Comparison of ENCODE assay signal across 8 mouse cellular contexts in genomic region chr1:168432281-168432725, GRCm38 (mm10). TPM values are rescaled to one million over a fixed set of nuclear protein-coding genes. Genes with fewer than 3 reads are reported as not detected.
DNase-seq lines count a peak whose midpoint lies in the region; ATAC-seq lines count a peak whose summit lies in the region.

No protein-coding gene starts in this region.

- under 1% methylated on average over 19 of the region's 22 CpGs for WGBS in heart, embryonic 12.5 days
- under 1% methylated on average over 19 of the region's 22 CpGs for WGBS in kidney, embryonic 16.5 days

- H3K9ac ChIP-seq in heart, embryonic 12.5 days: 0 out of 2 replicates have a peak overlapping the region, but pooled peaks have one; percentile 95
- H3K9ac ChIP-seq in kidney, embryonic 16.5 days (replicated peaks; ENCODE audit: low read length): peak overlapping the region; percentile 71

- H3K36me3 ChIP-seq in heart, embryonic 12.5 days: no peaks in the 10 kb centered on the region
- H3K36me3 ChIP-seq in kidney, embryonic 16.5 days (ENCODE audit: insufficient read depth, low read length): no peaks in the 10 kb centered on the region

- H3K4me3 ChIP-seq in heart, embryonic 12.5 days: peak overlapping the region; percentile 82
- H3K4me3 ChIP-seq in kidney, embryonic 16.5 days (ENCODE audit: low read length): peak overlapping the region; percentile 53

- H3K4me2 ChIP-seq in heart, embryonic 12.5 days: peak overlapping the region; percentile 63
- peak overlapping the region; percentile 63 for H3K4me2 ChIP-seq in kidney, embryonic 16.5 days (replicated peaks; ENCODE audit: low read depth, low read length)

- H3K27ac ChIP-seq in heart, embryonic 12.5 days (ENCODE audit: poor library complexity, severe bottlenecking): peak overlapping the region; percentile 99
- peak overlapping the region; percentile 84 for H3K27ac ChIP-seq in kidney, embryonic 16.5 days (ENCODE audit: low read length)

- no peaks in the 10 kb centered on the region for H3K27me3 ChIP-seq in heart, embryonic 12.5 days (replicated peaks)
- no peaks in the 10 kb centered on the region for H3K27me3 ChIP-seq in kidney, embryonic 16.5 days (ENCODE audit: insufficient read depth, low read length)

- H3K4me1 ChIP-seq in heart, embryonic 12.5 days (replicated peaks): peaks cover 9% of the 10 kb centered on the region
- peaks cover 10% of the 10 kb centered on the region for H3K4me1 ChIP-seq in kidney, embryonic 16.5 days (ENCODE audit: insufficient read depth, low read length)

- peak; percentile 99 for ATAC-seq in heart, embryonic 12.5 days (ENCODE audit: insufficient number of reproducible peaks, low FRiP score)
- peak; percentile 99 for ATAC-seq in kidney, embryonic 16.5 days (ENCODE audit: low FRiP score, low TSS enrichment)

- H3K9me3 ChIP-seq in heart, embryonic 12.5 days (replicated peaks): no peaks in the 10 kb centered on the region
- no peaks in the 10 kb centered on the region for H3K9me3 ChIP-seq in kidney, embryonic 16.5 days (ENCODE audit: low read length)

- DNase-seq in CD4-positive helper T cell, adult 2 months (ENCODE audit: low read depth, low spot score): peak; percentile 70
- peak; percentile 77 for DNase-seq in c-Kit-negative CD71-positive TER-119-positive erythroid progenitor cells, embryonic 14.5 days (ENCODE audit: low read depth, low spot score)
- peak; percentile 92 for DNase-seq in fat pad, adult 2 months (ENCODE audit: extremely low read depth, low read depth, low spot score)
- peak; percentile 96 for DNase-seq in liver
- DNase-seq in monocyte, adult 2 months (ENCODE audit: low read depth in 1 of 2, low spot score in 2 of 2): peak; percentile 84 to 85
- DNase-seq in spleen, postnatal 14 days (ENCODE audit: low spot score in 2 of 2): peak; percentile 66 to 72

RNA-seq across cellular contexts. Expression of gene Pbx1, which starts 0.2 kb away (rescaled TPM):
- polyA plus RNA-seq in heart, embryonic 12.5 days (2016; fragmentation: Nextera tagmentation; extraction: Ambion mirVana): 26.2 and 26.3 TPM in 2 replicates
- 67.3 and 75.5 TPM in 2 replicates for polyA plus RNA-seq in kidney, embryonic 16.5 days (2015; fragmentation: Nextera tagmentation; extraction: Ambion mirVana)

Comparison
In these comparisons a context has a peak if more than half of its experiments do, and no peak if none do; other contexts are left out.
1. Peak in every context shown above with its lines: DNase-seq, ATAC-seq, H3K4me3 ChIP-seq and H3K27ac ChIP-seq.